Mouse (Mus musculus): ENCODE data around the gene Zfp981. TPM values are rescaled to one million over a fixed set of nuclear protein-coding genes. Genes with fewer than 3 reads are reported as not detected.
"Not testable (repeated sequence)": the region's sequence is repeated elsewhere in the genome, so short reads cannot be mapped to it uniquely, and the experiment has no call there.

Gene Zfp981
- total and polyA plus RNA-seq, 2 experiments from 2014 or later: 0.05 TPM; not detected in 1

GRCm38 (mm10) chr4:146457720-146458119, 44.1 kb upstream of the Zfp981 start:
- no peak overlapping the region for H3K9ac ChIP-seq
- H3K4me3 ChIP-seq (ENCODE audit: low read depth, low read length): no peak overlapping the region
- DNase-seq (no peak), ATAC-seq (peak; percentile 28; the same call in 1 of the 2 replicates)
- peaks cover 65% of the 10 kb centered on the region for H3K9me3 ChIP-seq (ENCODE audit: low read length)
- no peak overlapping the region for H3K4me2 ChIP-seq (ENCODE audit: low read depth)
- WGBS: 65% methylated on average over 1 of the region's 1 CpGs
- H3K27me3 ChIP-seq (ENCODE audit: insufficient read depth, low read length): no peaks in the 10 kb centered on the region
- no peaks in the 10 kb centered on the region for H3K4me1 ChIP-seq (ENCODE audit: insufficient read depth)
- no peak overlapping the region for H3K27ac ChIP-seq (ENCODE audit: low read depth, low read length)
- H3K36me3 ChIP-seq (ENCODE audit: insufficient read depth): no peaks in the 10 kb centered on the region
- no peak for TF ChIP-seq CTCF (IDR thresholded peaks at IDR 0.05; ENCODE audit: low read depth)

GRCm38 (mm10) chr4:146459822-146460221, 42.0 kb upstream of the Zfp981 start:
- ATAC-seq; H3K9ac ChIP-seq; H3K4me1 ChIP-seq (ENCODE audit: insufficient read depth); H3K27ac ChIP-seq (ENCODE audit: low read depth, low read length); H3K4me3 ChIP-seq (ENCODE audit: low read depth, low read length); H3K4me2 ChIP-seq (ENCODE audit: low read depth); DNase-seq; H3K36me3 ChIP-seq (ENCODE audit: insufficient read depth); H3K27me3 ChIP-seq (ENCODE audit: insufficient read depth, low read length): not testable (repeated sequence)
- 80% methylated on average over 5 of the region's 5 CpGs for WGBS
- peaks cover 50% of the 10 kb centered on the region for H3K9me3 ChIP-seq (ENCODE audit: low read length)

- not testable (repeated sequence) for H3K27me3 ChIP-seq (ENCODE audit: insufficient read depth, low read length); ATAC-seq; H3K27ac ChIP-seq (ENCODE audit: low read depth, low read length); H3K36me3 ChIP-seq (ENCODE audit: insufficient read depth); DNase-seq; H3K9ac ChIP-seq; H3K4me2 ChIP-seq (ENCODE audit: low read depth); H3K4me1 ChIP-seq (ENCODE audit: insufficient read depth); H3K4me3 ChIP-seq (ENCODE audit: low read depth, low read length)
- peaks cover 47% of the 10 kb centered on the region for H3K9me3 ChIP-seq (ENCODE audit: low read length)
- WGBS: 80% methylated on average over 5 of the region's 5 CpGs
Observed at GRCm38 (mm10) chr4:146460685-146461084, 41.1 kb upstream of the Zfp981 start.

GRCm38 (mm10) chr4:146463649-146464351, 38.0 kb upstream of the Zfp981 start:
- not testable (repeated sequence) for H3K27ac ChIP-seq (ENCODE audit: low read depth, low read length); H3K27me3 ChIP-seq (ENCODE audit: insufficient read depth, low read length); ATAC-seq; H3K4me2 ChIP-seq (ENCODE audit: low read depth); H3K4me3 ChIP-seq (ENCODE audit: low read depth, low read length); H3K4me1 ChIP-seq (ENCODE audit: insufficient read depth); H3K36me3 ChIP-seq (ENCODE audit: insufficient read depth); H3K9ac ChIP-seq; DNase-seq
- peaks cover 17% of the 10 kb centered on the region for H3K9me3 ChIP-seq (ENCODE audit: low read length)
- 89% methylated on average over 17 of the region's 19 CpGs for WGBS

GRCm38 (mm10) chr4:146469984-146470383, 31.8 kb upstream of the Zfp981 start:
- H3K9ac ChIP-seq; H3K27ac ChIP-seq (ENCODE audit: low read depth, low read length); DNase-seq; H3K4me1 ChIP-seq (ENCODE audit: insufficient read depth); ATAC-seq; H3K36me3 ChIP-seq (ENCODE audit: insufficient read depth); H3K4me2 ChIP-seq (ENCODE audit: low read depth); H3K4me3 ChIP-seq (ENCODE audit: low read depth, low read length); H3K27me3 ChIP-seq (ENCODE audit: insufficient read depth, low read length): not testable (repeated sequence)
- 94% methylated on average over 9 of the region's 12 CpGs for WGBS
- H3K9me3 ChIP-seq (ENCODE audit: low read length): peaks cover 13% of the 10 kb centered on the region

- WGBS: no CpG with 5 or more reads among the region's 1 CpGs
- ATAC-seq: peak; percentile 3; the same call in 1 of the 2 replicates
- not testable (repeated sequence) for H3K4me2 ChIP-seq (ENCODE audit: low read depth); H3K36me3 ChIP-seq (ENCODE audit: insufficient read depth); DNase-seq; H3K27ac ChIP-seq (ENCODE audit: low read depth, low read length); H3K4me3 ChIP-seq (ENCODE audit: low read depth, low read length); H3K27me3 ChIP-seq (ENCODE audit: insufficient read depth, low read length); H3K9ac ChIP-seq; H3K4me1 ChIP-seq (ENCODE audit: insufficient read depth)
- H3K9me3 ChIP-seq (ENCODE audit: low read length): peaks cover 36% of the 10 kb centered on the region
Observed at GRCm38 (mm10) chr4:146474181-146474580, 27.6 kb upstream of the Zfp981 start.

- DNase-seq; H3K4me2 ChIP-seq (ENCODE audit: low read depth); H3K36me3 ChIP-seq (ENCODE audit: insufficient read depth); H3K4me1 ChIP-seq (ENCODE audit: insufficient read depth); H3K9ac ChIP-seq; H3K4me3 ChIP-seq (ENCODE audit: low read depth, low read length); H3K27ac ChIP-seq (ENCODE audit: low read depth, low read length); H3K27me3 ChIP-seq (ENCODE audit: insufficient read depth, low read length): not testable (repeated sequence)
- peaks cover 32% of the 10 kb centered on the region for H3K9me3 ChIP-seq (ENCODE audit: low read length)
- 66% methylated on average over 56 of the region's 94 CpGs for WGBS
- peak; percentile 38; the same call in 1 of the 2 replicates for ATAC-seq
Observed at GRCm38 (mm10) chr4:146474716-146475676, 26.8 kb upstream of the Zfp981 start.

- H3K9ac ChIP-seq; H3K27me3 ChIP-seq (ENCODE audit: insufficient read depth, low read length); DNase-seq; ATAC-seq; H3K27ac ChIP-seq (ENCODE audit: low read depth, low read length); H3K4me3 ChIP-seq (ENCODE audit: low read depth, low read length); H3K4me2 ChIP-seq (ENCODE audit: low read depth); H3K4me1 ChIP-seq (ENCODE audit: insufficient read depth); H3K36me3 ChIP-seq (ENCODE audit: insufficient read depth): not testable (repeated sequence)
- peaks cover 40% of the 10 kb centered on the region for H3K9me3 ChIP-seq (ENCODE audit: low read length)
- 95% methylated on average over 2 of the region's 2 CpGs for WGBS
Observed at GRCm38 (mm10) chr4:146476260-146476659, 25.6 kb upstream of the Zfp981 start.

- H3K4me3 ChIP-seq (ENCODE audit: low read depth, low read length); ATAC-seq; H3K4me1 ChIP-seq (ENCODE audit: insufficient read depth); DNase-seq; H3K9ac ChIP-seq; H3K36me3 ChIP-seq (ENCODE audit: insufficient read depth); H3K27me3 ChIP-seq (ENCODE audit: insufficient read depth, low read length); H3K4me2 ChIP-seq (ENCODE audit: low read depth); H3K27ac ChIP-seq (ENCODE audit: low read depth, low read length): not testable (repeated sequence)
- peaks cover 44% of the 10 kb centered on the region for H3K9me3 ChIP-seq (ENCODE audit: low read length)
- 80% methylated on average over 3 of the region's 3 CpGs for WGBS
Observed at GRCm38 (mm10) chr4:146476959-146477358, 24.9 kb upstream of the Zfp981 start.

Measured in forebrain, postnatal 0 days (tissue).